Mouse (Mus musculus): ENCODE data around the gene A630076J17Rik. TPM values are rescaled to one million over a fixed set of nuclear protein-coding genes. Genes with fewer than 3 reads are reported as not detected.

The A630076J17Rik gene
- total RNA-seq, 2 experiments from 2014 or later, result not detected

DNA sequence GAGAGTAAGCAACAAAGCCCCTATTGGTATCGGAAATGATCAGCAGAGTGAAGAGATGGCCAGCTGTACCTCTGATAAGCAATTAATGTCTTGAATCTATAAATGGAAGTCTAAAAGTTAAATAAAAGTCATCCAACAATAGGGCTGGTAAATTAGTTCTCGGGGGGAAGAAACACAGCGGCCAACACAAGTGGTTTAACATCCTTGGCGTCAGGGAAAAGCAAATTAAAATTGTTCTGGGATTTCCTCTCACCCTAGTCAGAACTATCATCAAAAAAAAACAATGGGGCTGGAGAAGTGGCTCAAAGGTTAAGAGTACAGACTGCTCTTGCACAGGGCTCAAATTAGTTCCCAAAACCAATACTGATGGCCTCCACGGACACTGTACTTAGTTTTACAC is 4.6 kb upstream of the A630076J17Rik start:
- DNase-seq, result no peak
- intact Hi-C loops (cut with DNase I), result no loop called here

DNA sequence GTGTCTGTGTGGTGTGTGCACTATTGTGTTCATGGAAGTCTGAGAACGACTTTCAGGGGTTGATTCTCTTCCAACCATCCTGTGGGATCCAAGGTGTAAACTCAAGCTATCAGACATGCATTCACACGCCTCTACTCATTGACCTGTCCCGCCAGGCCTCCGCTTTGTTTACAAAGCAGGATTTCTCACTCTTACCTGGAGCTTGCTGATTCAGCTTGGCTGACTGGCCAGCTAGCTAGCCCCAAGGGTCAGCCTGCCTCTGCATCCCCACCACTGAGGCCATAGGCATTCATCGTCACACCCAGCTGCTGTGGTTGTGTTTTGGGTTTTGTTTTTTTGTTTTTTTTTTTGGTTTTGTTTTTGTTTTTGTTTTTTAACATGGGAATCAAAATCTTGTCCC is 1.2 kb upstream of the A630076J17Rik start:
- intact Hi-C loops (cut with DNase I), result no loop called here
- no peak for DNase-seq

GRCm38 (mm10) chr3:107229822-107230221 is 592 bp upstream of the A630076J17Rik start:
- intact Hi-C loops (cut with DNase I), result loop anchor here (5.0 kb wide), 1 partner anchor 127 kb away; no protein-coding TSS in a partner anchor
- DNase-seq, result peak in 1 of 2 experiments; percentile 21

- DNase-seq, result no peak
- intact Hi-C loops (cut with DNase I), result loop anchor here (5.0 kb wide), 1 partner anchor 126 kb away; no protein-coding TSS in a partner anchor
These were observed 788 bp downstream of the A630076J17Rik start for GRCm38 (mm10) chr3:107231202-107231601.

GRCm38 (mm10) chr3:107233351-107233813 is 3.0 kb downstream of the A630076J17Rik start:
- DNase-seq, result peak; percentile 86 to 92
- intact Hi-C loops (cut with DNase I), result loop anchor here (1.0 to 5.0 kb wide), 4 partner anchors 27 to 233 kb away; no protein-coding TSS in a partner anchor

- no peak for DNase-seq
- intact Hi-C loops (cut with DNase I), result loop anchor here (1.0 to 5.0 kb wide), 4 partner anchors 27 to 233 kb away; no protein-coding TSS in a partner anchor
These were observed 3.5 kb downstream of the A630076J17Rik start for GRCm38 (mm10) chr3:107233945-107234344.

DNA sequence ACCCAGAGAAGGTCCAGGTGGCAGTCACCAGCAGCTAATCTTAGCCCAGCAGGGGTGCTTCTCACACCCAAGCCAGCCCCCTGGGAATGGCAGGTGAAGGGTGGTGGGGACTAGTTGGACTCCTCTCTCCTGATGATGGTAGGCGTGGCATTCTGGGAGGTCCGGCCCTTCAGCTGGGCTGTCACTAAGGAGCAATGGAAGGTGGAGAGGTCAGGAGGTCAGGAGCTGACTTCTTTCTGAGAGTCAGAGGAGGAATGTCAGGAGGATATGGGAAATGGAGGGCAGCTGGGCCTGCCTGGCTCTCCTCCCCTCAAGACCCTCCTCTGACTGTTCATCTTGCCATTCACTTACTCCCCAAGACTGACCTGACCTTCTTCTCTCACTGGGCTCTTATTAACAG is 7.6 kb downstream of the A630076J17Rik start:
- no peak for DNase-seq
- intact Hi-C loops (cut with DNase I), result loop anchor here (5.0 kb wide), 1 partner anchor 94 kb away; the partner anchor contains the start of gene Rbm15

DNA sequence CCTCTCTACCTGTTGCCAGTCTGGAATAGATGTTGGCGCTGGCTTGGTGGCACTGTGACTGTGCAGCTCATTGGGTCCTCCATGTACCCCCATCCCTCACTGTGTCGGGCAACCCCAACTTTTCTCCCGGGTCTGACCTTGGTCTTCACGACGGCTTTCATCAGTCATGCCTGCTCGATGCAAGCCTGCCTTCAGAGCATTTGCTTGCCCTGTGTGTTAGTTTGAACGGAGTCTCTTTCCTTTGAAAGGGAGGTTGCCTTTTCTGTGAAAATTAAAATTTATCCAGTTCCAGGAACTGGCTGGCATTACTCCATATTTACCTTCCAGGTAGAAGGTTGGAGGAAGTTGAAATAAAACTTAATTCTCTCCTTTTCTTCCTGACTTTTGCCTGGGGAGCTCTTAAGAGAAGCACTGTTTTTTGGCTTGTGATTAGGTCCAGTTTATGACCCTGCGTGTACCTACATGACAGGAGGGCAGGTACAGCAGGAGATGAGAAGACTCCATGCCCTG is 8.1 kb downstream of the A630076J17Rik start:
- DNase-seq, result no peak
- intact Hi-C loops (cut with DNase I), result loop anchor here (5.0 kb wide), 1 partner anchor 94 kb away; the partner anchor contains the start of gene Rbm15

DNA sequence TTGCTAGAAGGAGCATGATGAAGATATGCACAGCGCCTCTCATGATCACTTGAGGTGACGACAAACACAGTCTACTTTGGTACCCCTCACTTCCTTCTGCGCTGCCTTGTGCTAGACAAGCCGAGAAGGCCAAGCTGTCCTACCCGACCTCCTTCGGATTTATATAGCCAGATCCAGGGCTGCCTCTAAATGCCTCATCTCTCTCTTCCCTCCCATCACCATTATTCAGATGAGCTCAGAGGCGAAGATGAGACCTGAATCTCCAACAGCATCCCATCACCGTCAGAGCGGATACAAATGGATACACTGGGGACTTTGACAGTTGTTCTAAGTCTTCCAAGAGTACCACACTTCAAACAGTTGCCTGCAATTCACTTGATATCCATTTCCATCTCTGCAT is 9.2 kb downstream of the A630076J17Rik start, which contains the start of gene Prok1:
Gene Prok1, minus strand, starts transcription at position 101 of the 400 bp plus-strand sequence.
- intact Hi-C loops (cut with DNase I), result loop anchor here (5.0 kb wide), 1 partner anchor 93 kb away; the partner anchor contains the start of gene Rbm15
- no peak for DNase-seq

DNA sequence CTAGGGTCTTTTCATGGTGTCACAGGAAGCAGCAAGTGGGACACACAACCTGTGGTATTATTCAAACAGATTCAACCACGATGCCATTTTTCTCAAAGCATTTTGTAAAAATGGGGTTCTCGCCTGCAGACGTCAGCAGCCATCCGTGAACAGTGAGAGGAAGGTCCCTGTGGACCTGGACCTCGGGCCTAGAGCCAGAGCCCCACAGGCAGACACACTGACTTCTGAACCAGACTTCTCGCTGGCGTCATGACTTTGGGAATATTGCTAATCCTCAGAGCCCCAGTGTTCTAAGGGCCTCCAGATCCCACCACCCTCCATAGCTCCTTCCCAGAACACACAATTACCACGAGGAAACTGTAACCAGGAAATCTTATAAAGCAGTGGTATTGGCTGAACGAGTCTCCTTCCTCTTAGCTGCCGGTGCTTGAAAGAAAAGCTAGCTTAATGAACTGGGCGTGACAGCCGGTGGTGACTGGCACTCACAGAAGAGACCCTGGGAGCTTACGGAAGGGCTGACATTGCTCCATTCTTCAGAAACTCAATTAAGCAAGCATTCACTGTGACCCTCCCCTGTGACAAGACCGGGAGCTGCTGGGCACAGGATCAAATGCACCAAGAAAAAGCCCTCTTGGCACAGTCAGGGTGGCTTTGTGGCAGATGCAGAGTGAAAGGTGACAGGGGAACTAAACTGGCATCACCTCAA is 11.1 kb downstream of the A630076J17Rik start:
- no peak for DNase-seq

DNA sequence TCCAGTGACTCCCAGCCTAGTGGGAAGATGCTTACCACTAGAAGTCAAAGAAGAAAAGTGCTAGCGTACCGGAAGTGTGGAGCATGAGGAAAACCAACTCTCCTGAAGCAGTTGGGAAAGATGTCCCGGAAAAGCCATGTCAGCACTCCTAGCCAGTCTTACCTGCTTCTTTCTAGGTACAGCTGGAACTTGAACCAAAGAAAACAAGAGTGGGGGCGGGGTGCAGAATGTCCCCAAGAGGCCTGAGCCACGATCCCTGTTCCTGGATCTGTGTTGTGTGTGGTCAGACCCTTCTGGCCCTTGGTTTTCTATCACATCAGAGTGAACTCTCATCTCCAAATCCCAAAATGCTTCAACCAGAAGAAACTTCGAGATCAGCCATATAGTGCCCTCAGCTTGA is 16.5 kb downstream of the A630076J17Rik start:
- intact Hi-C loops (cut with DNase I), result no loop called here
- no peak for DNase-seq

More for the DNA sequence above, 11.1 kb downstream of the A630076J17Rik start:
- intact Hi-C loops (cut with DNase I), result no loop called here

GRCm38 (mm10) chr3:107249042-107249441 is 18.6 kb downstream of the A630076J17Rik start:
- intact Hi-C loops (cut with DNase I), result no loop called here
- DNase-seq, result no peak

GRCm38 (mm10) chr3:107250320-107250719 is 19.9 kb downstream of the A630076J17Rik start:
- intact Hi-C loops (cut with DNase I), result no loop called here
- no peak for DNase-seq

- DNase-seq, result no peak
- intact Hi-C loops (cut with DNase I), result no loop called here
These were observed 21.6 kb downstream of the A630076J17Rik start for GRCm38 (mm10) chr3:107252035-107252434.

GRCm38 (mm10) chr3:107253925-107254324 is 23.5 kb downstream of the A630076J17Rik start:
- intact Hi-C loops (cut with DNase I), result no loop called here
- no peak for DNase-seq

DNA sequence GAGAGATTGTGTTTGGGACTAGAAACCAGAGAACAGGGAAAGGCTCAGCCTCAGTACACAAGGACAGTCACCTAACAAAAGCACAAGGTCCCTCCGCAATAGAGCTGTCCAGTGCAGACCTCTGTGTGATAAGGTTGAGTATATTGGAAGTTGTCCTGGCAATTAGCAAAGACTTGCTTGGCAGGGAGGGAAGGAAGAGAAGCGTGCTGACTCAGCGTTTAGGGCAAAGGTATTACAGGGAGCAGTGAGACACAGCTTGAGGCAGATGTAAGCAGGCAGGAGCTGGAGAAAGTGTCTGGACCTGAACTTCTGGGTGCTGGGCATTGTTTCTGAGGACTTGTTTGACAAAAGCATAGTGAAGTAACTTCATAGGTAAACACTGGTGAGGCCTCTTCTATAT is 25.6 kb downstream of the A630076J17Rik start:
- intact Hi-C loops (cut with DNase I), result no loop called here
- DNase-seq, result no peak

DNA sequence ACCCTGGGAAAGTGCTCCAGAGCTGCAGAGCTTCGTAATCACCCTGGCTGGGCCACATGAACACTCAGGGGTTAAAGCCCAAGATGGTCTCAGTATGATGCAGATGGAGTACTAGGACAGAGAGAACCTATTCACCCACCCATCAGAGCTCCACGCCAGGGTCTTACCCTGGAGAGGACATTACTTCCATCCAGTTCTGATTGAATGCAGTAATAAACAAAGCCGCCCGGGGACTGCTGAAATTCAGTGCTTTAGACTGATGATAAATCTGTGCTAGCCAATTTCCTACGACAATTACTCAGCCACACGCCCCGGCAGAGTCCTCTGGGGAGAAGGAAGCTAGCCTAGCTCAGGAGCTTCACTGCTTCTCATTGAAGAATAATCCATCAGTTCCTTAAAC is 26.3 kb downstream of the A630076J17Rik start:
- intact Hi-C loops (cut with DNase I), result no loop called here
- no peak for DNase-seq

- intact Hi-C loops (cut with DNase I), result no loop called here
- DNase-seq, result no peak
These were observed 27.5 kb downstream of the A630076J17Rik start for GRCm38 (mm10) chr3:107257924-107258323.

- intact Hi-C loops (cut with DNase I), result no loop called here
- peak; percentile 40 for DNase-seq
These were observed 30.8 kb downstream of the A630076J17Rik start for GRCm38 (mm10) chr3:107260956-107261850.

DNA sequence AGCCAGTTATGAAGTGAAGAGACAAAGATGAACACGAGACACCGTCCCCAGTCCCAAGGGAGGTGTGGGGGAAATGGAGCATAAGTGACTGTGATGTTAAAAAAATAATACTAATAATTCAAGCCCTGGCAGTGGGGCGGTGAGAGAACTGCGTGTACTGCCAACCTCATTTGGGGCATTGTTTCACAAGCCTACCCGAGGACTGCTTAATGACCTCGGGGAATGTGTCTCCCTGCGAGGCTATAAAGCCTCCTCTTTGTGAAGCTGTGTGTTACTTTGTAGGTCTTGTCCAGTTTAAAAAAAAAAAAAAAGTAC is 31.4 kb downstream of the A630076J17Rik start:
- intact Hi-C loops (cut with DNase I), result no loop called here
- DNase-seq, result no peak

Measured in heart, postnatal 14 days (tissue).